Mouse (Mus musculus): ENCODE data around the gene Prkar2b. TPM values are rescaled to one million over a fixed set of nuclear protein-coding genes. Genes with fewer than 3 reads are reported as not detected.

Gene Prkar2b
- polyA plus RNA-seq, 1 experiment from 2014 or later = 105 TPM

DNA sequence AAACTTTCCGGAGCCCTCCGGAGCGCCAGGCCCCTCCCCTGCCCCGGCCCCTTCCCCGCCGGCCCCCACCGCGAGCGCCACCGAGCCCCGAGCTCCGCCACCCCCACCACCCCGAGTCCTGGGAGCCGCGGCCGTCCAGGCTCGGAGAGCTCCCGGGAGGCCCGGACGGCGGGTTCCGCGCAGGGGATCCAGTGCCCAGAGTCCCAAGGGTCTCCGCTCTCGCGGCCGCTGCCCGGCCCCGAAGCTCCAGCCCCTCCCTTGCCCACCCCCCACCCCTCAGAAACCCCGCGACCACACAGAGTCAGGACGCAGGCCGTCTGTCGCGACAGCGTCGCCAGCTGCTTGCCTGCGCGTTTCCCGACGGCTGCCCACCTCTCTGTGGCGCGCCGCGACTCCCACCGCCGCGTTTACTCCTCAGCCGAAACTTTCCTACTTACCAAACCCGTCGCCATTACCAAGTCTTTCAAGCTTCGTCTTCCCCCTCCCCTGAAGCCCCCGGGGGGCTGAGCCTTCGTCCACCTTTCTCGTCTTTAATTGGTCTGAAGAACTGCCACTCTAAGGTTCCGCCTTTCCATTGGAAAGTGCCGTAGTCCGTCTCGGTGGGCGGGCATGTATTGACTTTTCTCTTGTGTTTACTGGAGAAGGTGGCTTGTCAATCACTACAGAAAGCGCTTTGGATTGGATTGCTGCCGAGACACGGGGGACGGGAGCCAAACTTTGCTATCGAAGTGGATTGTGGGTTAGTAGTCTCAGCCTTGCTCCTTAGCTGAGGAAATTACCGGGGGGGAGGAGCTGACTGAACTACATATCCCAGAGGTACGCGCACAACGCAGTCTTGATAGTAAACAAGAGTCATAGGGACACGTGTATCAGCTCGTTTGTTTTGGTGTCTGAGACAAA, 111.1 kb downstream of the Prkar2b start, which contains the start of gene Hbp1:
Gene Hbp1, minus strand, starts transcription at position 777 of the 900 bp plus-strand sequence.
- Histone ChIP-seq H3K4me3 (replicated peaks) (peak within 1 kb of the TSS; percentile 87), H3K4me2 (replicated peaks) (peak within 1 kb of the TSS; percentile 65), H3K27me3 (no peaks in the 10 kb centered on the region), H3K36me3 (no peaks in the 10 kb centered on the region), H3K9ac (replicated peaks) (peak within 1 kb of the TSS; percentile 93), H3K4me1 (replicated peaks) (peaks cover 18% of the 10 kb centered on the region), H3K9me3 (no peaks in the 10 kb centered on the region), H3K27ac (peak within 1 kb of the TSS; percentile 99)
- peak; percentile 98 for ATAC-seq
- under 1% methylated on average over 68 of the region's 71 CpGs for WGBS

DNA sequence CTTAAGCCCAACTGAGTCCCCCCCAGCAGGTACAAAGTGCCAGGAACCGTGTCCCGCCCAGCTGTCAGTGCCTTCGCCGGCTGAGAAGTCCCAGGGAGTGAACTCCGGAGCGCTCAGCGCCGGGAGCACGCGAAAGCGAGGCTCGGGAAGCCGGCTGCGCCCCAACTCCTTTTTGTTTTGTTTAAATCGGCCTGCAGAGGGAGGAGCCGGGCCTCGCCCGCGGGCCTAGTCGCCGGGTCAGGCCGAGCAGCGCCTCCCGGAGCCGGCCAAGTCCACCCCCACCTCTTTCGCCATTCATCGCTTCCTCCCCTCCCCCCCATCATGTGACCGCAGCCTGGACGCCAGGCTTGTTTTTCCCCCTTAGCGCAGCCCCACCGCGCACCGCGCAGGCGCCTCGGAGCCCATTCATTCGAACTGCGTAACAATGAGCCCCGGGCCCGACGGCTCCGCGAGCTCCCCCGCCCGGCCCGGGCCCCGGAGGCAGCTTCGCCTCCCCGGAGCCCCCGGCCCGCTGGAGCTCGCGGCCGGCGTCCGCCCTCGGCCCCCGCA, 111.8 kb downstream of the Prkar2b start:
- under 1% methylated on average over 51 of the region's 58 CpGs for WGBS
- peak overlapping the region; percentile 58 for H3K4me2 ChIP-seq (replicated peaks)
- ATAC-seq = peak; percentile 80
- H3K9ac ChIP-seq (replicated peaks) = peak overlapping the region; percentile 93
- H3K9me3 ChIP-seq = no peaks in the 10 kb centered on the region
- H3K4me3 ChIP-seq (replicated peaks) = peak overlapping the region; percentile 87
- peak overlapping the region; percentile 99 for H3K27ac ChIP-seq
- H3K36me3 ChIP-seq = no peaks in the 10 kb centered on the region
- H3K4me1 ChIP-seq (replicated peaks) = peaks cover 18% of the 10 kb centered on the region
- no peaks in the 10 kb centered on the region for H3K27me3 ChIP-seq

DNA sequence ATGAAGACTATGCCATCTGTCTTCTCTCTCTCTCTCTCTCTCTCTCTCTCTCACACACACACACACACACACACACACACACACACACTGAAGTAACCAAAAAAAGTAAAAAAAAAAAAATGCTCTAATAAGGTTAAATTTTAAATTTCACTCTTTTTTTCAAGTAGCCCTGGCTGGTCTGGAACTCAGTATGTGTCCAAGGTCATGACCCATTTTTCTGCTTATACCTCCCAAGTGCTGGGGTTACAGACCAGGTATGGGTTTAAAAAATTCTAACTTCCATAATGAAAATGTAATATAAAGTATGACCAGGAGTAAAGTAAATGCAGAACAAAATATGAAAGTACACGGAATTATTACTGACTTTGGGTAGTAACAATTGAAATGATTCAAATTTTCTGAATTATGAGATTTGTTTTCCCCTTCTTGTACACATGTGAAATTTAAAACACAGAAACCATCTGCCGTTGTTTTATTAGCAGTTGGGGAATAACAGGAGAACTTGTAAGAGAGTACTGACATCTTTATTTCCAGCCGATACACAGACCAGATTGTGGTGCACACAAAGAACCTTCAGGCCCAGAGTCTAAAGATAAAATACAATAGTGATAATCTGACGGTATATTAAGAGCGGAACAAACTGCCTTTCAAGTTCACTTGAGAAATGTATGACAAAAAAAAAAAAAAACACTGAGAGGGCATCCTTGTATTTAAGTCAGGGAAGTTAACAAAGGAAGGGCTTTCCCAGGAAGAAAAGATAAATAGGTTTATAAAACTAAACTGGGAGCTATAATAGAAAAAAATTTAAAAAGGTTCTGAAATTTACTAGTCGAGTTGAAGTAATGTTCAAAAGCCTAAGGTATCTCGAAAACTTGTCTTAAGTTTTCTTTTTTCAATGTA, 112.7 kb downstream of the Prkar2b start:
- 16% methylated on average over 7 of the region's 7 CpGs for WGBS
- no peaks in the 10 kb centered on the region for H3K27me3 ChIP-seq
- peak overlapping the region; percentile 58 for H3K4me2 ChIP-seq (replicated peaks)
- H3K27ac ChIP-seq = peak overlapping the region; percentile 99
- H3K4me3 ChIP-seq (replicated peaks) = peak overlapping the region; percentile 87
- H3K4me1 ChIP-seq (replicated peaks) = peaks cover 18% of the 10 kb centered on the region
- no peaks in the 10 kb centered on the region for H3K9me3 ChIP-seq
- peaks cover 6% of the 10 kb centered on the region for H3K36me3 ChIP-seq
- no peak for ATAC-seq
- H3K9ac ChIP-seq (replicated peaks) = peak overlapping the region; percentile 93

DNA sequence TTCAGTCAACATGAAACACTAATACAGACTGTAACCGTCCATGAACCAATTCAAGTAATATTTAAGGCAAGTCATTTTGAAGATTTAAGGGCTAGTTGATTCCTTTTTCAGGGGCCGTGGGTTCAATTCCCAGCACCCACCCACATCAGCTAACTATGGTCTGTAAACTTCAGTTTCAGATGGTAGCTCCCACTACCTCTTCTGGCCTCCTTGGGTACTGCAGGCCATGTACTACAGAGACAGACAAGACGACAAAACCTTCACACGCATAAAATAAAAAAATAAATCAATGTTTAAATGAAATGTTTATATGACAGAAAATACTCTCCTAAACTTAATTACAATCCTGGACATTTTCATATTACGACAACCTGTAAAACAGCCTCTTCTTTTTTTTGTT, 113.6 kb downstream of the Prkar2b start:
- Histone ChIP-seq H3K4me3 (replicated peaks) (no peak overlapping the region), H3K36me3 (peaks cover 15% of the 10 kb centered on the region), H3K9ac (replicated peaks) (no peak overlapping the region), H3K4me2 (replicated peaks) (no peak overlapping the region), H3K27me3 (no peaks in the 10 kb centered on the region), H3K27ac (no peak overlapping the region), H3K9me3 (no peaks in the 10 kb centered on the region), H3K4me1 (replicated peaks) (peaks cover 18% of the 10 kb centered on the region)
- no peak for ATAC-seq
- 93% methylated on average over 5 of the region's 5 CpGs for WGBS

DNA sequence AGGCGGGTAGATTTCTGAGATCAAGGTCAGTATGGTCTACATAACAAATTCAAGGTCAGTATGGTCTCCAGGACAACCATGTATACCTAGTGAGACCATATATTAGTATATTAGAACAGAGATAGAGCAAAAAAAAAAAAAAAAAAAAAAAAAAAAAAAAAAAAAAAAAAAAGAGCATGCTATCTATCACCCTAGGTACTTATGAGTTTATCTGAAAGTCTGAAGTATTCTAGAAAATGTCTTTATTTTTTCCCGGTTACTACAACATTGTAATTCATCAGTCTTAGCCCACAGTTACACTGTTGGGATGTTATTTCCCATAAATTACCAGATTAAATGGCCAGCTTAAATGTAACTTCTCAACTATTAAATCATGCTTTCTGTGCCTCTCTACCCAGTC, 116.7 kb downstream of the Prkar2b start:
- Histone ChIP-seq H3K9ac (replicated peaks) (no peak overlapping the region), H3K4me1 (replicated peaks) (peaks cover 11% of the 10 kb centered on the region), H3K36me3 (peaks cover 32% of the 10 kb centered on the region), H3K4me2 (replicated peaks) (no peak overlapping the region), H3K27me3 (no peaks in the 10 kb centered on the region), H3K27ac (no peak overlapping the region), H3K9me3 (no peaks in the 10 kb centered on the region), H3K4me3 (replicated peaks) (no peak overlapping the region)
- no peak for ATAC-seq
- 94% methylated on average over 2 of the region's 2 CpGs for WGBS

DNA sequence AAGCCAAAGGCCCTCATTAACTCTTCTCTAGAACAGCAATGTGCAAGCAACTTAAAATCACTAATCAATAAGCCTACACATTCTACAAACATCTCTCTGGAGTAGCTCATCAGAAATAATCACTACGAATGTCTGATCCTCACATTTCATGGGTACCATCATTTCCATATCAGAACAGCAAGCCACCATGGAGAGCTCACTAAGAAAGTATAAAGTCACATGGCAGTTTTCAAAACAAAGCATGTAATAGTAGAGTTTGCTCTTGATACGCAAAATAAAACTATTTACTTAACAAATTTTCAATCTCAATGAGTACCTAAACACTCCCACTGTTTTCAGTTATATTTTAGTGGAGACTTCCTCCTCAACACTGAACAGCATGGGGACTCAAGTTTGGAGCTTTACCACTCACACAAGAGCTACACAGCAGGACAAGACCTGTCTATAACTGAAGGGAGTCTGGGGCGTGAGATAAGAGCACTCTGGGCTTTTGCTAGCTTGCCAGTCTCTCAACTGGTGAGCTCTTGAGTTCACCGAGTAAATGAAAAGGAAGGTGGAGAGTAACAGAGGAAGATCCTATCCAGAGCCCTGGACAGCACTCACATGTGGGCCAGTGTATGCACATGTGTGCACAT, 118.0 kb downstream of the Prkar2b start:
- no peak overlapping the region for H3K4me2 ChIP-seq (replicated peaks)
- H3K4me1 ChIP-seq (replicated peaks) = peaks cover 6% of the 10 kb centered on the region
- H3K9me3 ChIP-seq = no peaks in the 10 kb centered on the region
- H3K9ac ChIP-seq (replicated peaks) = no peak overlapping the region
- WGBS = 93% methylated on average over 4 of the region's 4 CpGs
- no peak overlapping the region for H3K4me3 ChIP-seq (replicated peaks)
- ATAC-seq = no peak
- peaks cover 45% of the 10 kb centered on the region for H3K36me3 ChIP-seq
- H3K27ac ChIP-seq = no peak overlapping the region
- H3K27me3 ChIP-seq = no peaks in the 10 kb centered on the region

DNA sequence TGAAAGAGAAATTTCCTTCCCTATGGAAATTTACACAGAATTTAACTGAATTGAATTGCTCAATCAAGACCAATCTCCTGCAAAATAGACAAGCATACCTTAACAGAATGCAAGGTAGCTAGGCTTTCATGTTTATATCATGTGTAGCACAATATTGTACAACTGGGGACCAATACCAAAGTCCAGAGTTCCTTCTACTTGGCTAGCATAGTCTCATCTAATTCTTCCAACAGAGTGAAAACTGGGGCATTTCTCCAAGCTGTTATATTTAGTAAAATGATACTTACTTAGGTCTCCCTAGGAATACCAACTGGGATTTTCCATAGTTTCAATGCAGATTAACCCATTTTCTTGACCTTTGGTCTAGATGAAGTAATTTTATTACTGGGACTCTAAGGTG, 122.1 kb downstream of the Prkar2b start:
- H3K4me2 ChIP-seq (replicated peaks) = no peak overlapping the region
- no peak for ATAC-seq
- no peaks in the 10 kb centered on the region for H3K27me3 ChIP-seq
- peaks cover 78% of the 10 kb centered on the region for H3K36me3 ChIP-seq
- no peaks in the 10 kb centered on the region for H3K4me1 ChIP-seq (replicated peaks)
- H3K27ac ChIP-seq = no peak overlapping the region
- H3K9me3 ChIP-seq = no peaks in the 10 kb centered on the region
- no peak overlapping the region for H3K4me3 ChIP-seq (replicated peaks)
- H3K9ac ChIP-seq (replicated peaks) = no peak overlapping the region

DNA sequence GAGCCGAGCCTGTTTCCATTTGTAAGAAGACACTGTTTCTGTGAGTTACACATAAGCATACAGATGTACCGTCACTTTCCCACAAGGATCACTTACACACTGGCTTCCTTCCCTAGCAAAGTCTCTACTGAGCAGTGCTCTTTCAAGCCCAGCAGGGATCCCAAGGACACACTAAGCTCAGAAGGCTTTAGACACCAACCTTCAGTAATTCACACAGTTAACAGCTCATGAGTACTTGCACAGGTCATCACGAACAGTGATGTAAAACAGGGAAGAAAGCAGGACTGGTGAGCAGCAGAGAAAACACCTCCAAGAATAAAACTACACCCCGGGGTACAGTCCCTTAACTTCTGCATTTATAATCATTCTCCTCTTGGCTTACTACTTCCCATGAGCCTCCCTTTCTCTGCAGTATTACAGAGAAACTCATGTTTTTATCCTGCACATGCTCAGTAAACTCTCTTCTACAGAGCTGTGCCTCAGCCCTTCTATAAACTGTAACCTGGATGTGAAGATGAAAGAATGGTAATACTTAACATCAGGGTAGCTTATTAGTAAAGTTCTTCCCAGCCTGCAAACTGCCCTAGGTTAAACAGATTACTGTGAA, 122.6 kb downstream of the Prkar2b start:
- H3K27ac ChIP-seq = no peak overlapping the region
- no peak for ATAC-seq
- peaks cover 78% of the 10 kb centered on the region for H3K36me3 ChIP-seq
- no peaks in the 10 kb centered on the region for H3K27me3 ChIP-seq
- H3K4me3 ChIP-seq (replicated peaks) = no peak overlapping the region
- H3K4me2 ChIP-seq (replicated peaks) = no peak overlapping the region
- no peaks in the 10 kb centered on the region for H3K4me1 ChIP-seq (replicated peaks)
- WGBS = 92% methylated on average over 4 of the region's 4 CpGs
- no peaks in the 10 kb centered on the region for H3K9me3 ChIP-seq
- no peak overlapping the region for H3K9ac ChIP-seq (replicated peaks)

DNA sequence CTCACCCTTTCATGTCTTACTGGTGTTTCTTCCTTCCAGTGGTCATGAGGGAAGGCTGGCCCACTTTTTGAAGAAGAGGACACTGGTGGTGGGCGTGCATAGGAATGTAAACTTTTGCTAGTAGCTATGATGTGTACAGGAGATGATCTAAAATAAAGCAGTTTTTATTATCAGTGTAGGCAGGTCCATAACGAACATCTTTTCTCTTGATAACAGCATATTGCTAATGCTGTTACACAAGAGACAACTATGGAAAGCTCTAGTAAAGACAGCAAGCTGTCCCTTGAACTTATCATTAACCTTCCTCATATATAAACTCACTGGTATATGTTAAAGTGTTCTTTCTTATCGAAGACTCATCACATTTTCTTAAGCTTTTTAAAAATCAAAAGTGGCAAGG, 123.5 kb downstream of the Prkar2b start:
- peaks cover 76% of the 10 kb centered on the region for H3K36me3 ChIP-seq
- H3K27ac ChIP-seq = no peak overlapping the region
- no peak overlapping the region for H3K9ac ChIP-seq (replicated peaks)
- no peak for ATAC-seq
- 93% methylated on average over 3 of the region's 3 CpGs for WGBS
- no peak overlapping the region for H3K4me2 ChIP-seq (replicated peaks)
- H3K4me1 ChIP-seq (replicated peaks) = no peaks in the 10 kb centered on the region
- H3K9me3 ChIP-seq = no peaks in the 10 kb centered on the region
- H3K4me3 ChIP-seq (replicated peaks) = no peak overlapping the region
- H3K27me3 ChIP-seq = no peaks in the 10 kb centered on the region

DNA sequence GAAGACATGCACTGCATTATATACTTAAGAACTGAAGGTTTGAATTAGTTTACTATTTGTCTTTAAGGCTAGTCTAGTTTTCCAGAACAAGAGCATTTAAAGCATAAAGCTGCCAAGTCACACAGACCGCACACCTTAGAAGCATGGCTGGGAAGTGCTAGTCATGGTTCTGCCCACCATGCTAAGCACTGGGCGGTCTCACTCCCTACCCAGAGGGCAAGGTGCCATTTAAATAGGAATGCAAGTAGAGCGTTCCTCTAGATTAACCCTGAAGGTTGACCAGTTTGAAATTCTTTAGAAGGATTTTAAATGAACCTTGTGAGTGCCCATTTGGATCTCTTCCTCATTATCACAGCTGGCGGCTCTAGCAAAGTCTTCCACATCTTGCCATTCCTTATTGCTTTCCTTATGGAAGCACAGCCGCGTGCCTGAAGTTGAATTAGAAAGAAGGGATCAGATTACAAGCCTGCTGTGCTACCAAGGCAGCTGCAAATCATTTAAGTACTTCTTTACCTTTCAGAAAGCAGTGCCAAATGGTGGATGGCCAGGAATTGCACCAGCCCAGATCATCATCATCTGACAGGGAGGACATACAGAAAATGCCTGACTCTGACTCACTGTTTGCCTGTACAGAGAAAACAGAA, 124.3 kb downstream of the Prkar2b start:
- ATAC-seq = no peak
- Histone ChIP-seq H3K27me3 (no peaks in the 10 kb centered on the region), H3K4me3 (replicated peaks) (no peak overlapping the region), H3K9ac (replicated peaks) (no peak overlapping the region), H3K27ac (no peak overlapping the region), H3K4me2 (replicated peaks) (no peak overlapping the region), H3K4me1 (replicated peaks) (no peaks in the 10 kb centered on the region), H3K9me3 (no peaks in the 10 kb centered on the region), H3K36me3 (peaks cover 79% of the 10 kb centered on the region)
- 43% methylated on average over 6 of the region's 6 CpGs for WGBS

DNA sequence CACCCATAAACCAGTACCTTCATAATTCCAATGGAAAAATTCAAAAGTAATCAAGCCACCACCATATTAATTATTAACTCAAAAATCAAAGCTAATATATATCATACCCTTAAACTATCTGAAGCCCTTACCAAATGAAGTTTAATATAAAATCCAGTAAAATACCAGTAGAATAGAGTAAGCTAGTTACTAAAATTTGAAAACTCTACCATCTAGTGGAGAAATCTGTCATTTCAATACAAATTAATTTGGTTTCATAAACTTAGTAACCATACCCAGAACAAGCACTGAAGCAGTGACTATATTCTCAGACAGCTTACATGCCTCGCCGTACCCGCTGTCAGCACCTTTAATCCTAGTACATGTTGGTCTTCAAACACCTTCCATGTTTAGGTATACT, 129.3 kb downstream of the Prkar2b start:
- Histone ChIP-seq H3K9me3 (no peaks in the 10 kb centered on the region), H3K27me3 (no peaks in the 10 kb centered on the region), H3K27ac (no peak overlapping the region), H3K36me3 (peaks cover 74% of the 10 kb centered on the region), H3K9ac (replicated peaks) (no peak overlapping the region), H3K4me2 (replicated peaks) (no peak overlapping the region), H3K4me1 (replicated peaks) (no peaks in the 10 kb centered on the region), H3K4me3 (replicated peaks) (no peak overlapping the region)
- no peak for ATAC-seq
- 94% methylated on average over 3 of the region's 3 CpGs for WGBS
